Mouse (Mus musculus) inflammation-experienced regulatory T-cells, adult 6 months (primary cell): ENCODE data around the gene Bbs9. TPM values are rescaled to one million over a fixed set of nuclear protein-coding genes. Genes with fewer than 3 reads are reported as not detected.

Source experiments
- ATAC-seq: one replicate; pipeline ENCODE4 v1.8.0; 2017
- polyA plus RNA-seq, 3 experiments: library from polyadenylated mRNA; unstranded; fragments of 100-300 nt; shearing (Covaris generic); gene quantifications; one replicate each; pipeline ENCODE4 v1.2.1; 2017

The Bbs9 gene
- polyA plus RNA-seq, 3 experiments from 2014 or later = 9.0 to 16.0 (median 12.0) TPM

DNA sequence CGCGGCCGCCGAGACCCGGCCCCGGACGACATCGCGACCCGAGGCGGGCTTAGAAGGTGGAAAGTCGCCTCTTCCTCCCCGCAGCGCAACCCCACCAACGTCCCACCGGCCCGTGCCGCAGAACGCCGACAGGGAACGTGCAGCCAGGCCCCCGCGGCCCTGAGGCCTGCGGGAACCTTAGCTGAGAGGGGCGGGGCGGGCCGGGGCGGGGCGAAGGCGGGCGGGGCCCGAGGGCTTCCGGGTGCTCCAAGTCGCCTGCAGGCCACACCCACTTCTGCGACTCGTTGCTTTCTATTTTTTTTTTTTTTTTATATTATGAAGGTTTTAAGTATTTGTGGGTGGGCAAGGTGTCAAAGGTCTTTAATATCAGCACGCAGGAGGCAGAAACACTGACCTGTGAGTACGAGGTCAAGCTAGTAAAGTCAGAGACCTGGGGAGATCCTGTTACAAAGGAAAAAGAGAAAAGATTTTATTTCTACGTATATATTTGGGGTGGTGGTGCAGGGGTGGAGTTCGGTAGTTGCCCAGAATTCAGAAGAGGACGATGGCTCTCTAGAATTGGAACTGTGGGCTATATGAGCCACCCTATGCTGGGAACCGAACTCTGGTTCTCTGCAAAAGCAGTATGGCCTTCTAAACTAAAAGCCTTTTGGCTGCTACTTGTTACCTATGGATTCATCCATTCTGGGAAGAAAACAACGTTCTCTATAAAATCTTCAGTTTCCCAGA lies 7.2 kb upstream of the Bbs9 start:
- ATAC-seq = peak; percentile 82

DNA sequence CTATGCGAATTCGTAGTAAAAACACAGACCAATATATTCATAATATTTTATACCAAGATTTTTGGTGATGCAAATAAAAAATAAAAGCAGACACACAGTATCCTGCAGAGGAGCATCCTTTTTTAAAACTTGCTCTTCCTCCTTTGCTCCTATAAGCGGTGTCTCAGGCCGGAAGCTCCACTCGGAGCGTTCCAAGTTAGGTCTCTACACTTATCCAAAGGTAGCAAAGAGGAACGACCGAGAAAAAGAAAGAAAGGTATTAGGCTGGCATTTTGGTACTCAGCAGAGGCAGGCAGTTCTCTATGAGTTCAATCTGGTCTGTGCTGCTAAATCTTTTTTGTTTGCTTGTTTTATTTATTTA lies 6.6 kb upstream of the Bbs9 start:
- ATAC-seq = no peak

DNA sequence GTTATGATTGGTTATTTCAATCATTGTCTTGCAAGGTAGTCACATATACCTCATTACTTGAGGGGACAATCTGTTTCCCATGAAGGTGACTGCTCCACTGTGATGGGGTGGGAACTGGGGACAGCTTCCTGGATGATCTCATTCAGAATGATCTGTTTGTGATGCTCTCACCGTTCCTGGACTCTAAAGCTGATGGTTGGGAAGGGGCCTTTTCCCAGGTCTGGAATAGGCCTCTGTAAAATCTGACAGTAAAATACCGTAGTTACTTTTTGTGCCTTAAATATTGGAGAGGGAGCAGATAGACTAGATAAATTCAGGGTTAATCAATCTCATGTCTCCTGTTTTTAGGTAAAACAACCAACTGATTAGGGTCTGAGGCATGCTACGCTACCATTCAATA lies 5.9 kb upstream of the Bbs9 start, which contains the start of gene Rp9:
Rp9 (minus strand) TSS at position 101 of the 400 bp plus-strand sequence.
- ATAC-seq = no peak

DNA sequence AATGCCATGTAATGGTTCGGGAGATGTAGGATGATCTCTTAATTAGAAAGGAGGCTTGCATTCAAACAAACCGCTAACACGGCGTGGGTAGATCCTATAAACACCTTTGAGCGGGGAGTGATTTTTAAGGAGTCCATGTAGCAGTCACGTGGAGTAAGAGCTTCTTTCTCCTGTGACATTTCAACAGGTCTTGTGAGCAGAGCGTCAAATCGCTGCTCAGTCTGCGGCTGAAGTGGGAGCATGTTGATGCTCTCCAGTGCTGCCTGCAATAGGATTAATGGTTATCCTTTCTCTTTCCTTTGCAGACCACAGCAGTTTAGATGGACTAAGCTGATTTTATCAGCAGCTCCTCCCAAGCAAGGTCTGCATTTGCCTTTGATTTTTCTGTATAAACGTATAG lies 750 bp downstream of the Bbs9 start:
- ATAC-seq = no peak

DNA sequence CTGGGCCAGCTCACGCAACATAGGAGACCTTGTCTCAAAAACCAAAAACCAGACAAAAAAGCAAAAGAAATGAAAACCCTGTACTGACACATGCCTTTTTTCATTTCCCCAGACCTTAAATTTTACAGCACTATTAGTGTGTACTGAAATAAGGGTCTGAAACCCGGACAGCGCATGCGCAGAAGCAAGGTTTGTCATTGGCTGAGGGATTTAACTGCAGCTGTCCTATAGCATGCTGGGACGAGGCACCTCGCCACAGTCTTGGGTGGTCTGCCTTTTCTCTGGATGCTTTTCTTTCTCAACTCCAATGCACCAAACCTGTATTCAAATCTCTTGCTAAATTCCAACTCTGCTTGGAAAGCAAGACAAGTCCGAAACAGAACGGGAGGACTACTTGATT lies 3.4 kb downstream of the Bbs9 start:
- no peak for ATAC-seq

DNA sequence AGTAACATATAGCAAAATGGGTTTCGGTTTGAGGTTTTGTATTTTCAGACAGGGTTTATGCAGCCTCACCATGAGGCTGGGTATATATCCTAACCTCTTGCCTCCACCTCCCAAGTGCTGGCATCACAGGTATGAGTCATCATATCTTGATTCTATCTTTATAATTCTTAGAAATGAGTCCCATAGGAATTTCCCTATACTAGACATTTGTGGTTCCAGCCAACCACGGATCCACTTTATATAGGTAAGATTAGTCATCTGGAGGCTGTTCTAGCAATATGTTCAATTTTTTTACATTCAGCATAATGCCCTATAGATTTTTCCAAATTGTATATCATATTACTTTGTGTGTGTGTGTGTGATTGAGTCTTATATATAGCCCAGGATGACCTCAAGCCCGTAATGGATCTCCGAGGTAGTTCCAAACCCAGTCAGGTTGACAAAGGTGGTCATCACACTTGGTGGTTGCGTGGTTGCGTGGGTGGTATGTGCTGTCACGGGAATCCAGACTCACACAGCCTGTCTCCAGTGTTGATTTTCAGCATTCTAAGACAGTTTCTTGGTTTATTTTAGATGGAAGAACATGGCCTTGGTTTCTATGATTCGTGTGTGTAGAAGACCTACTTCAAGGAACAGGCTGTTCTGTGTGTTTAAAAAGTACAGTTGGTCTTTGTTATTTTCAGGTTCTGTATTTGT lies 8.5 kb downstream of the Bbs9 start:
- ATAC-seq = no peak

DNA sequence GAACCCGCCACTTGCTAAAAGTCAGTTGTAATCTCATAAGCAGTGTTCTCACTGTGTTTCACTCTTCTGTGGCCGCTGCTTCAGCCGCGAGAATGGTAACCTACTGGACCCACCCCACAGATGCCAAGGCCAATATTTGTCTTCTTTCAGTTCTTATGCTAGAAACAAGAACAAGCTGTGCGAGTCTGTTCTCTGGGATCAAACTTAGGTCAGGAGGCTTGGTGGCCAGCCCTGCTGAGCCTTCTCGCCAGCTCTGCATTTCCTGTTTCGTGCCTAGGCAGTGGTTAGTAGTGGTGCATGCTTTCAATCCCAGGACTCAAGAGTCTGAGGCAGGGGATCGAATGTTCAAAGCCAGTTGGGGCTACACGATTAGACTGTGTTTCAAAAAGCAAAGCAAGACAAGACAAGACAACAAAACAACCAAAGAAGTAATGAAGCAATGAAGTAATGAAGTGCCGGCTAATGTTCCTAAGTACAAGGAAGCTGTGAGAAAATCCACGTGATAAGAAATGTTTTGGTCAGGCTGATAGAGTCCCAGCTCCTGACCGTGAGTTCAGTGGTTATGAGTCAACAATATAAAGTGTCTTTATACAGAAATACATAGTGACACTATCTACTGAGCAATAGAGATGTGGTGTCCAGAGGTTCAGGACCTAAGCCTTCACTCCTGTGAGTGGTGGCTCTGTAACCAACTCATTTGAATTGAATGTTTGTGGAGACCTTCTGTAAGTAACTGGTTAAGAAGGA lies 9.2 kb downstream of the Bbs9 start:
- no peak for ATAC-seq

DNA sequence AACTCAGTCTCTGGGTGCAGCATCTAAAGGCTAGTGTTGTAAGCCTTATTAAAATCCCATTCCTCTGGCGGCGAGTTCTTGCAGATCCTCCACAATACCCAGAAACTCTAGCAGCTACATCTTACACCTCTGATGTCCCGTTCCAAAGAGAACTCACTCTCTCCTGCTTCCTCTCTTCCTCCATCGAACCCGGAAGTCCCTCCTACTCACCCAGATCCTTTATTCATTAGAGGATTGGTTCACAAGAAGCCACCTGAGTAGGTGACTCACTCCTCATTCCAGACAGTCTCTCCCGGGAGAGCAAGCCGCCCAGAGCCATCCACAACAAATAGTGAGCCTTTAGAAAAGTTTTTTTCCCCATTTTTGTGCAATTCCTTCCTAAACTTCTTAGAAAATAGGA lies 10.7 kb downstream of the Bbs9 start:
- ATAC-seq = no peak

DNA sequence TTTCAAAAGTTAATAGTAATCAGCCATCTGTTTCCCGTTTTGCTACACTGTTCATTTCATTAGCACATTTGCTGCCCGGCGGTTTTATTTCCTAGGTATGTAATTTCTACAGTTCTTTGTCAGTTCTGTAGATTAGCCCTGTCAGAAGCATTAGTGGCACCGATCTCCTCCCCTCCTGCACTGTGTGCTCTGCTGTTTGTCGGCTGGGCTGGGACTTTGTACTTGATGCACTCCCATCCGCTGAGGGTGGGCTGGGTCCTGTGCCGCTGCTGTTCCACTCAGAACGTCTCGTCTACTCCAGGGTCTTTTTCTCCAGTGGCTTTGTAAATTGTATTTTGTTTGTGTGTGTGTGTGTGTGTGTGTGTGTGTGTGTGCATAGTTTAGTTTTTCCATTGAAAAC lies 13.4 kb downstream of the Bbs9 start:
- ATAC-seq = no peak

DNA sequence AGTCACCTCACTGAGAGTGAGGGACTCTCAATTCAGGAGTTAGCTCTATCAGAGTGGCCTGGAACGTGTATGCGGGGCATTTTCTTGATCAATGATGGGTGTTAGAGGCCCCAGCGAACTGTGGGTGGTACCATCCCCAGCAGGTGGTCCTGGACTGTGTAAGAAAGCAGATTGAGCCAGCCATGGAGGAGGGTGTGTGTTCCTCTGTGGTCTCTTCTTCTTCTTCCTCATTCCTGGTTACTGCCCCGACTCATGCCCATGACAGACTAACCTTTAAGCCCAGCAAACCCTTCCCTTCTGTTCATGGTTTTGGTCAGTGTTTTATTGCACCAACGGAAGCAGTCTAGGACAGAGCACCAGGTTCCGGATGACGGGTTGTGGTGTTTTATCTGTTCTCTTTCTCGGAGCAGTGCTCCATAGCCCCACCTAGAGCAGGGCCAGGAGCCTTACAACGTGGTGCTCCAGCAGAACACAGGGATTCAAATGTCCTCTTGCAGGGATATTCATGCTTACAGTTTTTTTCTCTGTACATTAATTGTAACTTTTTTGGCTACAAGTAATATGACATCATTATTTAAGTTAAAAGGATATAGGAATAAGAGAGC lies 18.8 kb downstream of the Bbs9 start:
- ATAC-seq = no peak

DNA sequence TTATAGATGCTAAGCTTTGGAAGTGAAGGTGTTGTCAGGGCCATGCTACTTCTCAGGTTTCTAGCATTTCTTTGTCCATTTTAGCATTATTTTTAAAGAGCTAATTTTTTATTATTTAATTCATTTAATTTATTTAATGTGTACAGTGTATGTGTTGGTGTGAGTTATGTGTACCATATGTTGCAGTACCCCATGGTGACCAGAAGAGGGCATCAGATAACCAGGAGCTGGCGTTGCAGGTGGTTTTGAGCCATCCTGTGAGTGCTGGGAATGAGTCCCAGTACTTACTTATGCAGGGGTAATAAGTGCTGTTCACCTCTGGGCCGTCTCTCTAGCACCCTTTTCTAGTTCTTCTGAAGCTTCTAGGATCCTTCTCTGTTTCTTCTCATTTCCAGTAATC lies 19.6 kb downstream of the Bbs9 start:
- ATAC-seq = no peak

DNA sequence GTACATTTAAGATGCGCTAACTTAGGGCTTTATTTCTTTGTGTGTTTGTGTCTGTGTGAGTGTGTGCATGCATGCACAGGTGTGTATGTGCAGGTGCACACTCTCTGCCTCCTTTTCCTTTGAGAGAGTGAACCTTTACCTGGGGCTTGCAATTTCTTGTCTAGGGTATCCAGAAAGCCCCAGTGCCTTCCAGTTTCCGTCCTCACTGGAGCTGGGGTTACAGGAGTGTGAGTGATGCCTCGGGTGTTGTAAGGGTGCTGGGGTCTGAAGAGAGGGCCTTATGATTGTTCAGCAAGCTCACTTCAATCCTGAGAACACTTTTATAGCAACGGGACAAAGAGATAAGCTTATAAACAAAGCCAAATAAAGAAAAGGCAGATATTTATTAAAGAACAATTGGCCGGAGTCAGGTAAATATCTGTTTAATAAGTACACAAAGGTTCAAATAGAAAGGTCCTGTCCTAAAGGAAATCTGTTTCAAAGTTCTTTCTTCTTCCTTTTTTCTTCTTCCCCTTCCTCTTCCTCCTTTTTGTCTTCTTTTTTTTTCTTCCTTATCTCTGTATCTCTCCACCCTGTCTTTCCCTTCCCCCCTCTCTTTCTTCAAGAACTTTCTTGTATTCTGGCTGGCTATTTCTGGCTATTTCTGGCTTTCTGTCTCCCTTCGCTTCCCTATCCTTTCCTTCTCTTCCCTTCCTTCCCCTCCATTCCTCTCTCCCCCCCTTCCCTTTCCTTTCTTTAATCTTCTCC lies 21.7 kb downstream of the Bbs9 start:
- ATAC-seq = no peak

DNA sequence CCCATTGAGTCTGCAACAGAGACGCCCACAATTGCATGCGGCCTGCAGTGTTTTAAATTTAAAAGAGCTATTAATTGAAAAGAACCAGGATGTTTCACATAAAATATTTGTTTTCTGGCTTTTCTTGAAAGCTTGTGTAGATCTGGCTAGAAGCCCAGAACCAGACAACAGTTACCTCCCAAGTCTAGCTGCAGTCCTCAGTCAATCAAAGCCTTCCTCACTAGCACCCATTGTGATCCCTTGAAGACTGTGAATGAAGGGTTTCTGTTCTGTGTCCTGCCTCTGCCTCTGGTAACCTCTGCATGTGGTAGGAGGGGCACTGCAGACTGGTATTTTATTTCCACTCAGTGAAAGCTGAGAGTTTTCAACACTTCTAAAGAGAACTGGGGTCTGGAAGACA lies 27.5 kb downstream of the Bbs9 start:
- no peak for ATAC-seq

DNA sequence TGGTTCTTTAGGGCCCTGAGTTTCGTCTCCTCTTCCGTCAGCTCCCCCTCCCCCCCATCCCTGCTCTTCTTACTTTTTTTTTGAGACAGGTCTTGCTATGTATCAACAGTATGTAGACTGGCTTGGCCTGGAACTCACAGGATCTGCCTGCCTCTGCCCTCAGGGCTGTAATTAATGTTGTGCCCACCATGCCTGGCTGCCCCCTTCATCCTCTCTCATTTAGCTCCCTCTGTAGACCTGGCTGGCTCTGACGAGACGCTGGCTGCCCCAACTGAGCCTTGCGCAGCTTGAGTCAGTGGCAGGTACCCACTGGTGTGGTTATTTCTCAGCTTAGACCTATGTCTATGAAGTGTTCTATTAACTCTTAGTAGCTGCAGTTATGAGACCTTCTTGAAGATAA lies 28.1 kb downstream of the Bbs9 start:
- no peak for ATAC-seq

DNA sequence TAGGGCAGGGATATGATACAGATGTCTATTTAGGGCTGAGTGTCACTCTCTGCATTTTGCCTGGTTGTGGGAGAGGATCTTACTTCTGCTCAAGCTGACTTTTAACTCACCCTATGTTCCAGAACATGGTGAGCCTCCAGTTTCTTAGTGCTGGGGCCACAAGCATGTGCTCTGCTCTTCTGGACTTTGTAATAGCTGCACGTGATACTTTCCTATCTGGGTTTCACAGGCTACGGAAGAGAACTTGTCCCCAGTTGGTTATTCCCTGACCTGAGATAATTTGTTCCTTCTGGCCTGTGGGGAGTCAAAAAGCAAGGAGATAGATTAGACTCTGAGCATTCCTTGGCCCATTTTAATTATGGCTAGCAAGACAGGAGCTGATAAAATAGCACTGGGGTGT lies 30.1 kb downstream of the Bbs9 start:
- ATAC-seq = no peak

DNA sequence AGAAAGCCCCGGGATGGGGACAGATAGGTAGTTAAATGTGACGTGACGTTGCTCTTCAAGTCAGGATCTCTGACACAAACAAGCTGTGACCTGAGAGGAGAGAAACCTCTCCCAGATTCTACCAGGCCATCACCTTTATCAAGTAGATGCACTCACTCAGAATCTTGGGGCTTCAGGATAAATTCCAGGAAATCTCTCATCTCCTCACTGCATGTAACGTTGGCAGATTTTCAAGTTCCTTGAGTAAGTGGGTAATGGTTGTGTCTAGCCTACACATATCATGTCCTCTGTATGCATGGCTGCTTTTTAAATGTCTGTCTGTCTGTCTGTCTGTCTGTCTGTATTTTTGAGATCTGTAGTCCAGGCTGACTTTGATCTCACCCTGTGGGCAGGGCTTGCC lies 39.6 kb downstream of the Bbs9 start:
- no peak for ATAC-seq

DNA sequence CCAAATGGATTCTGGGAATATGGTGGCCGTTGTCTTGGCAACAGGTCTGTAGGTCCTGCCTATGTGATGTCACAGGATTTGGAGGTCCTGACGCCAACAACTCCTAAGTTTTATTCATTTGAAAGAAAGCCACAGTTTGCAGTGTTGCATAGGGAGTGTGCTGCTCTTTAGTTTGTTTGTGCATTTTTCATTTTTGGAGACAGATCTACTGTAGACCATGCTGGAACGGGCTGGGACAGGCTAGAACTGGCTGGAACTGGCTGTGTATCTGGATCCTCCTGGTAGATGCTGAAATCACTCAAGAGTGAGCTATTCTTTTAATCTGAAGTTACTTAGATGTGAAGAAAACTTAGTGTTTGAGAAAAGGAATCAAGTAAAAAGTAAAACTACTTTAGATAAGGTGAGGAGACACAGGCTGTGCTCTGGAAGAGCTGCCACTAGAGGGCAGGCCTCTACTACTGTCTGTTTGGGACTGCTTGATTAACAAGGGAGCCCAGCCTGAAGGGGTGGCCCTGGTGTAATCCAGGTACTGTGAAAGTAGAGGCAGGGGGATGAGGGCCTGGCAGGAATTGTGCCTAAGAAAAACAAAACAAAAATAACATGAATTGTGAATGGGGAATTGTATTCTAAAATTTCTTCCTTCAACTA lies 43.0 kb downstream of the Bbs9 start:
- ATAC-seq = no peak

DNA sequence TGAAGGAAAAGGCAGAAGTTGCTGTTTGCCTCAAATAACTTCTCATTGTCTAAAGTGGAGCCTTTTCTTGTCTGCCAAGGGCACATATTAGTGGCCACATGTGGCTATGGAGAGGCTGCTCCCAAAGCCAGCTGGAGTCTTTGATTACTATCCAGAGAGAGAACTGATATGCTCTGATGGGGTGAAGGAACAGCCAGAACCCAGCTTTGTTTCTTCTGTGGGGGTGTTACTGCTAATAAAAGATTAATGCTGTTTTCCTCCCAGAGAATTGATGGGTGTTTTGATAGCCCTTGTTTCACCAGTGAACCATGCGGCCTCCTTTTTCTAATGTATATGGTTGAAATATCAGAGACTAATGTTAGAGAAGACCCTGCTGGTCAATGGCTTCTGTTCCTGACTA lies 47.9 kb downstream of the Bbs9 start:
- ATAC-seq = no peak

DNA sequence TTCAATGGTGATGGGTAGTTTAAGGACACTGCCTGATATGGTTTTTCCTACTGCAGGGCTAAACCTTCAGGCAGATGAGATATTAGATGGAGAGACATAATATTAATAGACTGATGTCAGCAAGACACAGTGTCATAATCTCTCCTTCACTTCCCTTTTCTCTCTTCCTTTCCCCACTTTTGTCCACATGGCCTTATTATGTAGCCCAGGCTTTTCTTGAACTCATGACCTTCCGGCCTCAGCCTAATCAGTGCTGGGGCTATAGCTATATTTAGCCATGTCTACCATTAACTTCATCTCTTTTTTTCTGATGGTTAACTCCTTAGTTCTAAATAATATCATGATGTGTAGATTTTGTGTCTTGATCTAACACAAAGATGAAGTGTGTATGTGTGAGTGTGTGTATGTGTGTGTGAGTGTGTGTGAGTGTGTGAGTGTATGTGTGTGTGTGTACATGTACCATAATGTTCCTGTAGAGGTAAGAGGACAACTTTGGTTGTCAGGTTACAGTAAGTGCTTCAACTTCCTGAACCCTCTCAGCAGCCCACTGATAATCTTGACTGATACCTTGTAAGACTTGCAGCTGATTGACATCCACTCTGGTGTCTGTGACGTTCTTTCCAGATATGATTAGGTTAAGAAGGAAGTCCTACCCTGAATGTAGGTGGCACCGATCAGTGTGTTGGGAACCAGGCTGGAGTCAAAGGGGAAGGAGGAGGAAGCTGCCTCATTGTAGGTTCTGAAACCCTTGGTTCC lies 55.4 kb downstream of the Bbs9 start:
- no peak for ATAC-seq

DNA sequence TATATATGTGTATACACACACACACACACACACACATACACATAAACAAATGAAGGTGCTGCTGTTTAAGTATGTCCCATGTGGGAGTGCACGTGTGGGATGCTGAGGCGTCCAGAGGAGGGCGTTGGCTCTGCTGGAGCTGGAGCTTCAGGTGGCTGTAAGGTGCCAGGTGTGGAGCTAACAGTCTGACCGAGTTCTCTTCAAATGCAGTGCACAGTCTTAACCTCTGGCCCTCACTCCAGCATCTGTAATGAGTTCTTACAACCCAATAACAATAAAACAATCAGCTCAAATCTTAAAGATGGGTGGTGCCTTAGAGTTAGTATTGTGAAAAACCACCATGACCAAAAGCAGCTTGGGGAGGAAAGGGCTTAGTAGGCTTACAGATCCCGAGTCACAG lies 56.6 kb downstream of the Bbs9 start:
- ATAC-seq = no peak

DNA sequence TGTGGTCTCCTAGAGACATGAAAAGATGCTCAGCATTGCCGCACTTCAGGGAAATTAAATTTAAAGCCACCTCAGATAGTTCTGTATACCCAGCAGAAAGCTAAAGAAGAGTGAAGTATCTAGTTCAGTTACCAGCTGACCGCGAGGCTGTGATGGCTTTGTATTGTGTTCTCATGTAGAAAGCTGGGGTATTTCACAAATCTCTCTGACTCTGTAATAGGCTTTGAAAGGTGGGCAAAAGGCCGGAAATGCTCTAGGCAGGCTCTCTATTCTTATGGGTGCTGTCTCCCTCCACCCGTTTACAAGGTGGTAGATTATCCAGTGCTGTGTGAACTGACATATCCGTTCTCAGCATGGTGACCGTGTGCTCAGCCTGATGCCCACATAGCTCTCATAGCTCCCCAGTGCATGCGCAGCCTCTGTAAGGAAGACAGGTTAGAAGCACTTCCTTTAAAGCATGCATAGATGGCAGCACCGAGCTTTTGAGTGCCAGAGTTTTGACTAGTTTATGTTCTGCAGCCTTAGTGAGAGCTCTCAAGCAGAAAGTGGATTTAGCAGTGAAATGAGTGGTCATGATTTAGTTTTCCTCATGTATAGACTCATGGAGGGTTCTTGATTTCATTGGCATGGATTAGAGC lies 57.4 kb downstream of the Bbs9 start:
- no peak for ATAC-seq
